Mouse (Mus musculus) forebrain, embryonic 11.5 days (tissue): ENCODE measurements around the gene Ust. TPM values are rescaled to one million over a fixed set of nuclear protein-coding genes. Genes with fewer than 3 reads are reported as not detected.

Experiments used
- ATAC-seq: fragments of 200-750 bp; cut with Nextera tagmentation; replicated peaks from 2 replicates; pipeline ENCODE4 v1.8.0; 2017; ENCODE audit warnings: moderate TSS enrichment; ENCODE audit not compliant: low FRiP score
- DNase-seq: peaks from one replicate; pipeline ENCODE4 v3.0.0-alpha.2; 2017; ENCODE audit warnings: low spot score
- H3K27ac ChIP-seq: fragments of 300-500 bp; sonication (generic); 2 replicates; pipeline ENCODE4 v1.5.1; 2014; ENCODE audit warnings: low read depth, low read length
- H3K27me3 ChIP-seq: fragments of 300-500 bp; sonication (generic); 2 replicates; pipeline ENCODE4 v1.6.1; 2014; ENCODE audit warnings: mild to moderate bottlenecking, low read length, mixed read lengths; ENCODE audit not compliant: control insufficient read depth, insufficient read depth
- H3K36me3 ChIP-seq: fragments of 300-500 bp; sonication (generic); 2 replicates; pipeline ENCODE4 v1.6.1; 2014; ENCODE audit warnings: mild to moderate bottlenecking, low read length, moderate library complexity, mixed read lengths; ENCODE audit not compliant: control insufficient read depth, insufficient read depth
- H3K4me1 ChIP-seq: fragments of 300-500 bp; sonication (generic); replicated peaks from 2 replicates; pipeline ENCODE4 v1.6.1; 2014; ENCODE audit warnings: low read length, mixed read lengths; ENCODE audit not compliant: control insufficient read depth, insufficient read depth
- H3K4me2 ChIP-seq: fragments of 300-500 bp; sonication (generic); 2 replicates; pipeline ENCODE4 v1.6.1; 2014; ENCODE audit warnings: low read depth, mild to moderate bottlenecking, low read length, moderate library complexity, mixed read lengths; ENCODE audit not compliant: severe bottlenecking
- H3K4me3 ChIP-seq: fragments of 300-500 bp; sonication (generic); 2 replicates; pipeline ENCODE4 v1.5.1; 2014; ENCODE audit warnings: low read depth, low read length
- H3K9ac ChIP-seq: fragments of 300-500 bp; sonication (generic); 2 replicates; pipeline ENCODE4 v1.6.1; 2014; ENCODE audit warnings: low read length
- H3K9me3 ChIP-seq: fragments of 300-500 bp; sonication (generic); 2 replicates; pipeline ENCODE4 v1.6.1; 2016; ENCODE audit warnings: low read length, mixed read lengths; ENCODE audit not compliant: control insufficient read depth
- WGBS: fragments of 180-500 bp; shearing (Covaris S2); extraction: QIAGEN DNeasy Blood & Tissue Kit; methylation state at CpG from one replicate; pipeline ENCODE4 v1.1.7; 2014; 5-methylcytosine and 5-hydroxymethylcytosine counted together
- polyA plus RNA-seq: library from polyadenylated mRNA; unstranded; fragments of >200 nt; fragmentation: Nextera tagmentation; extraction: Ambion mirVana; gene quantifications from 2 replicates; pipeline ENCODE4 v1.2.1, GENCODE M21; 2014

Gene Ust
- polyA plus RNA-seq, 1 experiment from 2014 or later: 3.4 TPM

DNA sequence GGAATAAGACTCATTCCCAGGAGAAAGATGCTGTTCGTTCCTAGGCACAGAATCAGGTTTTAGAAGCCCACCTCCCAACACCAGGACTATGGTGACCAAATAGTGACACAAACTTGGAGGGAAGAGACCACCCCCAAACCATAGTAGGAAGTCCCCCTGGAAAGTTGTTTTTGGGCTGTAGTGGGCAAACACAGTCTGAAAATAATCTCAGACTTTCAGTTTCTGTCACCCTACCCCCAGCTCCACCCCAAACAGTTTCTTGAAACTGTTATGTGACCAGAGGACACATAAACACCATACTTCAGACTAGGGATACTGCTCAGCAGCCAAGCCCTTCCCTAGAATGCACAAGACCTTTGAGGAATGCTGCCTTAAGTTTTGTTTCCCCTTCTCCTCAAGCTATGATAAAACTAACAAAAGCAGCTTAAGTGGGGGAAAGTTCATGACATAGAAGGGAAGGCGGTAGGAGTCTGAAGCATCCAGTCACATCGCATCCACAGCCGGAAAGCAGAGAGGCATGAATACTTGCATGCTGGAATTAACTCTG is 12.0 kb upstream of the Ust start:
- no peaks in the 10 kb centered on the region for H3K27me3 ChIP-seq
- H3K9me3 ChIP-seq: no peaks in the 10 kb centered on the region
- ATAC-seq (no peak), DNase-seq (no peak)
- H3K27ac ChIP-seq: no peak overlapping the region
- no peak overlapping the region for H3K9ac ChIP-seq
- H3K4me3 ChIP-seq: no peak overlapping the region
- no peaks in the 10 kb centered on the region for H3K4me1 ChIP-seq
- H3K4me2 ChIP-seq: no peak overlapping the region
- H3K36me3 ChIP-seq: no peaks in the 10 kb centered on the region
- 90% methylated on average over 4 of the region's 4 CpGs for WGBS

DNA sequence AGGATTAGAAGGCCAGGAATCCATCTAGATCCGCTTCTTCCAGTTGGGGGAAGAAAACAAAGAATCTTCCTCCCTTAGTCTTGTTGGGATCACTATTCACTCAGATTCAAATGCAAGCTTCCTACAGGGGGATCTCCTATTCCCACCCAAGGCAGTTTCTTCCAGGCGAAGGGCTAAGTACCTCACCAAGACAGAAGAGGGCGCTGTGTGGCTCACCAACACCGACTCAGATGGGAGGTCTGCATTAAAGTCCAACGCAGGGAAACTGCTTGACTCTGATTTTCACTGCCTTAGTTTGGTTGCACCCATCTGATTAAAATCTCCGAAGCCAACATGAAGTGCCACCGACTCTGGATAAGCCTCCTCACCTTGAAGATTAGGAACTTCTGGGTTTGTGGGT is 10.5 kb upstream of the Ust start:
- Histone ChIP-seq H3K4me3 (no peak overlapping the region), H3K9me3 (no peaks in the 10 kb centered on the region), H3K27me3 (no peaks in the 10 kb centered on the region), H3K9ac (no peak overlapping the region), H3K4me2 (no peak overlapping the region), H3K27ac (no peak overlapping the region), H3K4me1 (no peaks in the 10 kb centered on the region), H3K36me3 (no peaks in the 10 kb centered on the region)
- no peak for ATAC-seq
- 40% methylated on average over 7 of the region's 7 CpGs for WGBS
- no peak for DNase-seq

GRCm38 (mm10) chr10:8525354-8525753 is 6.7 kb upstream of the Ust start:
- no peak for DNase-seq
- 90% methylated on average over 1 of the region's 1 CpGs for WGBS
- H3K9ac ChIP-seq: no peak overlapping the region
- H3K36me3 ChIP-seq: no peaks in the 10 kb centered on the region
- H3K27me3 ChIP-seq: no peaks in the 10 kb centered on the region
- H3K27ac ChIP-seq: no peak overlapping the region
- H3K9me3 ChIP-seq: no peaks in the 10 kb centered on the region
- no peaks in the 10 kb centered on the region for H3K4me1 ChIP-seq
- H3K4me2 ChIP-seq: no peak overlapping the region
- ATAC-seq: no peak
- H3K4me3 ChIP-seq: no peak overlapping the region

GRCm38 (mm10) chr10:8521536-8521935 is 2.9 kb upstream of the Ust start:
- ATAC-seq: no peak
- no peaks in the 10 kb centered on the region for H3K9me3 ChIP-seq
- H3K27me3 ChIP-seq: peaks cover 12% of the 10 kb centered on the region
- peaks cover 6% of the 10 kb centered on the region; the same call in 1 of the 2 replicates for H3K4me1 ChIP-seq
- WGBS: 70% methylated on average over 6 of the region's 6 CpGs
- no peak overlapping the region for H3K4me3 ChIP-seq
- H3K36me3 ChIP-seq: no peaks in the 10 kb centered on the region
- no peak overlapping the region for H3K9ac ChIP-seq
- no peak overlapping the region for H3K27ac ChIP-seq
- no peak for DNase-seq
- no peak overlapping the region for H3K4me2 ChIP-seq

- no peak overlapping the region for H3K9ac ChIP-seq
- no peak overlapping the region for H3K27ac ChIP-seq
- peaks cover 6% of the 10 kb centered on the region; the same call in 1 of the 2 replicates for H3K4me1 ChIP-seq
- ATAC-seq (no peak), DNase-seq (no peak)
- H3K36me3 ChIP-seq: no peaks in the 10 kb centered on the region
- H3K4me2 ChIP-seq: no peak overlapping the region
- H3K9me3 ChIP-seq: no peaks in the 10 kb centered on the region
- 65% methylated on average over 7 of the region's 7 CpGs for WGBS
- no peak overlapping the region for H3K4me3 ChIP-seq
- peaks cover 12% of the 10 kb centered on the region for H3K27me3 ChIP-seq
These were observed 2.3 kb upstream of the Ust start for GRCm38 (mm10) chr10:8520766-8521395.

DNA sequence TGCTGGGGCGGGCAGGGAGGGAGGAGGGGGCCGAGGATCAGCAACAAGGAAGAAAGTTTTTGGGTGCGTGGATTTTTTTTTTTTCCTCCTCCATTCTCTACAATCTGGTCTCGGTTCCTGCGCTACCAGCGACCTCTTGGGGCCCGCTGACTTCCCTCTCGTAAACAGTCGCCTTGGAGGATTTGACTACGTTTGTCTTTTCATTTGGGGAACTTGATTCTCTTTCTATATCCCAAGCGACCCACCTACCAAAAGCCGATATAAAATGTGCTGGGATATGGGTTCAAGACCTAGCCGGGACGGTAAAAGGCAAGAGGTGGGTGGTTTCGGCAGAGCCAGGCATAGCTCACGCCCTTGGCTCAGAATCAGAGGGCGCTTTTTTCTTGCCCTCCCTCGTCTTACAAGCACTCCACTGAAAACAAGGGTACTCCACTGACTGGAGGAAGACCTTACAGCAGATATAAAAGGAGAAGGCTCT is 428 bp upstream of the Ust start:
- H3K27me3 ChIP-seq: peaks cover 12% of the 10 kb centered on the region
- no peak for ATAC-seq
- H3K27ac ChIP-seq: no peak overlapping the region

GRCm38 (mm10) chr10:8517591-8518140 is 959 bp downstream of the Ust start:
- peak overlapping the region; percentile 92 for H3K4me2 ChIP-seq
- WGBS: under 1% methylated on average over 26 of the region's 26 CpGs
- H3K27me3 ChIP-seq: peaks cover 12% of the 10 kb centered on the region
- peak; percentile 31; the same call in 1 of the 2 replicates for ATAC-seq
- peak; percentile 53 for DNase-seq
- H3K4me1 ChIP-seq: peaks cover 6% of the 10 kb centered on the region; the same call in 1 of the 2 replicates
- no peaks in the 10 kb centered on the region for H3K36me3 ChIP-seq
- no peaks in the 10 kb centered on the region for H3K9me3 ChIP-seq
- no peak overlapping the region for H3K27ac ChIP-seq
- H3K4me3 ChIP-seq: peak overlapping the region; percentile 75
- peak overlapping the region; percentile 79 for H3K9ac ChIP-seq

More for the DNA sequence above, 428 bp upstream of the Ust start:
- Histone ChIP-seq H3K4me1 (peaks cover 6% of the 10 kb centered on the region; the same call in 1 of the 2 replicates), H3K4me2 (peak overlapping the region; percentile 92), H3K9ac (peak overlapping the region; percentile 79), H3K36me3 (no peaks in the 10 kb centered on the region), H3K4me3 (peak overlapping the region; percentile 75), H3K9me3 (no peaks in the 10 kb centered on the region)
- WGBS: under 1% methylated on average over 16 of the region's 18 CpGs
- DNase-seq: peak; percentile 53

GRCm38 (mm10) chr10:8516916-8517524 is 1.6 kb downstream of the Ust start:
- no peak for DNase-seq
- H3K27me3 ChIP-seq: peaks cover 12% of the 10 kb centered on the region

More at GRCm38 (mm10) chr10:8516916-8517524, 1.6 kb downstream of the Ust start:
- H3K36me3 ChIP-seq: no peaks in the 10 kb centered on the region
- H3K4me2 ChIP-seq: peak overlapping the region; percentile 92
- peak overlapping the region; percentile 75 for H3K4me3 ChIP-seq
- H3K9me3 ChIP-seq: no peaks in the 10 kb centered on the region
- ATAC-seq: no peak
- H3K9ac ChIP-seq: no peak overlapping the region
- no peak overlapping the region for H3K27ac ChIP-seq
- 17% methylated on average over 9 of the region's 9 CpGs for WGBS
- H3K4me1 ChIP-seq: peaks cover 6% of the 10 kb centered on the region; the same call in 1 of the 2 replicates
